Mouse (Mus musculus): Measurements from ENCODE around the gene Agpat3. TPM values are rescaled to one million over a fixed set of nuclear protein-coding genes. Genes with fewer than 3 reads are reported as not detected.

The Agpat3 gene
- total and polyA plus RNA-seq, 3 experiments: 0.07 TPM; not detected in 2

DNA sequence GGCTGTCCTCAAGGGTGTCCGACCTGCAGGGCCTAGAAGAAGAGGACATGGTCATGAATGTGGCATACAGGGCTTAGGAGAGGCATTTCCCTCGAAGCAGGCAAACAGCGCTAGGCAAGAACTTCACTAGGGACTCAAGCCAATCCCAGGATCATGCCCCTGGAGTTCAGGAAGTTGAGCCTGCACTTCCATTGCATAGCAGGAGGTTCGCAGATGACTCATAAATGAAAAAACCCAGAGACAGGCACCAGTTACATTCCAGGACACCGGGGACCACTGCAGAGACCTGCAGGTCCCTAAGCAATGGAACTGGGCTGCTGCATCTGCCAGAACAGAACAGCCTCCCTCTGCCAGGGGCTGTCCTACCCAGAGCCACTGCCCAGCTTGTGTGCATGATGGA is 23.0 kb downstream of the Agpat3 start:
- H3K27me3 ChIP-seq (ENCODE audit: control insufficient read depth in 1 of 2, insufficient read depth in 2 of 2, low read length in 2 of 2): peaks cover 15 to 17% of the 10 kb centered on the region in 2 experiments
- H3K36me3 ChIP-seq (ENCODE audit: control insufficient read depth in 1 of 2, insufficient read depth in 2 of 2, low read length in 2 of 2): no peaks in the 10 kb centered on the region
- no peak overlapping the region for H3K9ac ChIP-seq (ENCODE audit: control insufficient read depth, low read depth, low read length, poor library complexity, severe bottlenecking)
- H3K79me2 ChIP-seq (ENCODE audit: control insufficient read depth, insufficient read depth, low read length, poor library complexity): no peaks in the 10 kb centered on the region
- H3K27ac ChIP-seq (ENCODE audit: control insufficient read depth, low read depth, low read length): no peak overlapping the region
- no peaks in the 10 kb centered on the region for H3K4me1 ChIP-seq (ENCODE audit: control insufficient read depth in 1 of 2, insufficient read depth in 2 of 2, low read length in 2 of 2)
- H3K4me3 ChIP-seq (ENCODE audit: control insufficient read depth in 1 of 2, insufficient read depth in 1 of 2, low read depth in 2 of 2, low read length in 2 of 2): no peak overlapping the region
- TF ChIP-seq HCFC1 (IDR thresholded peaks at IDR 0.05; ENCODE audit: low read depth, low read length) (no peak), UBTF (IDR thresholded peaks at IDR 0.05; ENCODE audit: borderline replicate concordance, insufficient read depth, low read depth, low read length) (no peak), SIN3A (IDR thresholded peaks at IDR 0.05; ENCODE audit: low read length) (no peak), POLR2AphosphoS5 (IDR thresholded peaks at IDR 0.05; ENCODE audit: borderline replicate concordance, low read depth, low read length) (no peak), POLR2AphosphoS2 (IDR thresholded peaks at IDR 0.05; ENCODE audit: low read length) (no peak), E2F4 (IDR thresholded peaks at IDR 0.05; ENCODE audit: borderline replicate concordance, low read depth, low read length) (no peak), CHD2 (IDR thresholded peaks at IDR 0.05; ENCODE audit: low read length) (no peak)
- DNase-seq (ENCODE audit: low read depth, low spot score): no peak
- H3K9me3 ChIP-seq (replicated peaks; ENCODE audit: insufficient read depth, low read length): no peaks in the 10 kb centered on the region

GRCm38 (mm10) chr10:78328011-78328575 is 24.2 kb downstream of the Agpat3 start:
- Histone ChIP-seq H3K27ac (ENCODE audit: control insufficient read depth, low read depth, low read length) (no peak overlapping the region), H3K4me3 (ENCODE audit: control insufficient read depth in 1 of 2, insufficient read depth in 1 of 2, low read depth in 2 of 2, low read length in 2 of 2) (no peak overlapping the region), H3K36me3 (ENCODE audit: control insufficient read depth in 1 of 2, insufficient read depth in 2 of 2, low read length in 2 of 2) (no peaks in the 10 kb centered on the region), H3K79me2 (ENCODE audit: control insufficient read depth, insufficient read depth, low read length, poor library complexity) (no peaks in the 10 kb centered on the region), H3K4me1 (ENCODE audit: control insufficient read depth in 1 of 2, insufficient read depth in 2 of 2, low read length in 2 of 2) (no peaks in the 10 kb centered on the region), H3K9me3 (replicated peaks; ENCODE audit: insufficient read depth, low read length) (no peaks in the 10 kb centered on the region), H3K27me3 (ENCODE audit: control insufficient read depth in 1 of 2, insufficient read depth in 2 of 2, low read length in 2 of 2) (peaks cover 13 to 14% of the 10 kb centered on the region in 2 experiments), H3K9ac (ENCODE audit: control insufficient read depth, low read depth, low read length, poor library complexity, severe bottlenecking) (no peak overlapping the region)
- TF ChIP-seq TAL1 (IDR thresholded peaks at IDR 0.05; ENCODE audit: low read length) (no peak), CHD2 (IDR thresholded peaks at IDR 0.05; ENCODE audit: low read length) (no peak), MAZ (IDR thresholded peaks at IDR 0.05; ENCODE audit: low read depth, low read length) (no peak), POLR2AphosphoS2 (IDR thresholded peaks at IDR 0.05; ENCODE audit: low read length) (no peak), USF1 (IDR thresholded peaks at IDR 0.05; ENCODE audit: low read depth, low read length) (no peak), POLR2A (IDR thresholded peaks at IDR 0.05; ENCODE audit: control insufficient read depth in 1 of 2, insufficient read depth in 1 of 2, low read depth in 1 of 2, low read length in 2 of 2, poor library complexity in 1 of 2) (no peak), CHD1 (IDR thresholded peaks at IDR 0.05; ENCODE audit: low read depth, low read length) (no peak), SIN3A (IDR thresholded peaks at IDR 0.05; ENCODE audit: low read length) (no peak), NELFE (IDR thresholded peaks at IDR 0.05; ENCODE audit: low read depth, low read length) (no peak), ZMIZ1 (IDR thresholded peaks at IDR 0.05; ENCODE audit: low read depth, low read length) (no peak), TCF12 (IDR thresholded peaks at IDR 0.05; ENCODE audit: low read depth, low read length) (no peak), JUND (IDR thresholded peaks at IDR 0.05; ENCODE audit: low read depth, low read length) (no peak), BHLHE40 (IDR thresholded peaks at IDR 0.05; ENCODE audit: borderline replicate concordance, low read depth, low read length) (no peak), RCOR1 (IDR thresholded peaks at IDR 0.05; ENCODE audit: low read depth, low read length) (no peak), MEF2A (IDR thresholded peaks at IDR 0.05; ENCODE audit: extremely low read depth, insufficient replicate concordance, low read depth, low read length, poor library complexity, severe bottlenecking) (no peak), MYC (IDR thresholded peaks at IDR 0.05; ENCODE audit: low read depth, low read length) (no peak)
- no peak for DNase-seq (ENCODE audit: low read depth, low spot score)

All from MEL (cell line).